8 mouse cellular contexts compared by ENCODE assay signal in genomic region chr6:138153111-138153510, GRCm38 (mm10). TPM values are rescaled to one million over a fixed set of nuclear protein-coding genes. Genes with fewer than 3 reads are reported as not detected.
A peak's percentile ranks its signal among the peaks of the same experiment; 100 is the strongest.
DNase-seq lines count a peak whose midpoint lies in the region; ATAC-seq lines count a peak whose summit lies in the region.

No protein-coding gene starts in this region.

- DNase-seq in cerebellum, adult 11 months: peak; percentile 16
- peak; percentile 69 for DNase-seq in ES-CJ7 (ENCODE audit: low read depth, low spot score)
- peak; percentile 87 to 90 for DNase-seq in cerebellum, postnatal 10 days
- DNase-seq in gastrocnemius, postnatal 25 days: peak; percentile 34
- peak; percentile 63 to 76 for DNase-seq in layer of hippocampus, postnatal 14 days (ENCODE audit: low spot score in 2 of 2)
- DNase-seq in spleen, postnatal 4 days (ENCODE audit: low spot score in 2 of 2): peak; percentile 58 to 87

- ATAC-seq in cerebellum, adult (ENCODE audit: insufficient number of reproducible peaks, low FRiP score, low TSS enrichment): no peak
- ATAC-seq in megakaryocyte-erythroid progenitor cell, adult 5-6 weeks (replicated peaks; ENCODE audit: low FRiP score, low TSS enrichment, poor library complexity, severe bottlenecking): peak; percentile 67; the same call in 1 of the 2 replicates

RNA-seq across cellular contexts. Expression of gene Mgst1, which starts 13.0 kb away (rescaled TPM):
- 10 to 100 TPM; 17.2 to 55.0 TPM for total RNA-seq in gastrocnemius, postnatal 25 days (2021)
- 10 to 100 TPM in 1 of 2 experiments, 1 to 10 TPM in 1; 9.7 to 12.2 TPM for total RNA-seq in layer of hippocampus, postnatal 14 days (2021)
- 8.7 TPM in 1 of 2 replicates, not detected in the other for total RNA-seq in megakaryocyte-erythroid progenitor cell, adult 5-6 weeks (2014; fragmentation: Nextera tagmentation)
- 4.4 TPM in 1 of 2 replicates, not detected in the other for total RNA-seq in megakaryocyte-erythroid progenitor cell, adult 5-6 weeks (2017)

Comparison
In these comparisons a context has a peak if more than half of its experiments do, and no peak if none do; other contexts are left out.
1. DNase-seq: peak in every context shown above with its lines; median percentile 88 in cerebellum, postnatal 10 days; 72 in spleen, postnatal 4 days; 70 in layer of hippocampus, postnatal 14 days; 69 in ES-CJ7; 34 in gastrocnemius, postnatal 25 days; 16 in cerebellum, adult 11 months.